Mouse (Mus musculus): ENCODE data around the gene Ppil2. TPM values are rescaled to one million over a fixed set of nuclear protein-coding genes. Genes with fewer than 3 reads are reported as not detected.

Ppil2 gene
- polyA plus RNA-seq, 1 experiment from 2014 or later, result 104 TPM

MicroRNAs within 50 kb of the gene (microRNA counts, 519-probe panel; counts per million panel counts)
- 6,454 counts per million, percentile 84 among the panel's probes with 10 or more counts for microRNA mmu-miR-130b
- 2,524 counts per million, percentile 8 among the panel's probes with 10 or more counts for microRNA mmu-miR-301b

Small RNA genes within 50 kb of the gene (microRNA-seq; reads per million reads assigned to microRNA genes)
- gene Mir130b (ENCODE audit: borderline number of aligned reads) (5,585 reads per million, percentile 94 among the genes with 10 or more reads in this experiment), gene Mir301b (ENCODE audit: borderline number of aligned reads) (74.9 reads per million, percentile 61 among the genes with 10 or more reads in this experiment)

Other genes starting within 250 kb of the Ppil2 start
- gene Igll1, start 247.3 kb downstream of the Ppil2 start, polyA plus RNA-seq (2014; fragmentation: Nextera tagmentation; extraction: Ambion mirVana), result not detected in 2 replicates
- gene Top3b, start 240.5 kb downstream of the Ppil2 start, polyA plus RNA-seq (2014; fragmentation: Nextera tagmentation; extraction: Ambion mirVana), result 36.7 and 45.0 TPM in 2 replicates
- 1.4 and 1.6 TPM in 2 replicates for gene Vpreb1, start 240.4 kb downstream of the Ppil2 start, polyA plus RNA-seq (2014; fragmentation: Nextera tagmentation; extraction: Ambion mirVana)
- gene Ppm1f, start 214.8 kb downstream of the Ppil2 start, polyA plus RNA-seq (2014; fragmentation: Nextera tagmentation; extraction: Ambion mirVana), result 14.6 and 25.5 TPM in 2 replicates
- gene Mapk1, start 127.9 kb downstream of the Ppil2 start, polyA plus RNA-seq (2014; fragmentation: Nextera tagmentation; extraction: Ambion mirVana), result 146 and 165 TPM in 2 replicates
- 20.1 and 20.4 TPM in 2 replicates for gene Ypel1, start 41.6 kb downstream of the Ppil2 start, polyA plus RNA-seq (2014; fragmentation: Nextera tagmentation; extraction: Ambion mirVana)
- 37.0 and 41.5 TPM in 2 replicates for gene 2610318N02Rik, start 13.9 kb upstream of the Ppil2 start, polyA plus RNA-seq (2014; fragmentation: Nextera tagmentation; extraction: Ambion mirVana)
- 61.9 and 63.6 TPM in 2 replicates for gene Sdf2l1, start 21.1 kb upstream of the Ppil2 start, polyA plus RNA-seq (2014; fragmentation: Nextera tagmentation; extraction: Ambion mirVana)
- 4.6 and 5.8 TPM in 2 replicates for gene Ydjc, start 33.4 kb upstream of the Ppil2 start, polyA plus RNA-seq (2014; fragmentation: Nextera tagmentation; extraction: Ambion mirVana)
- 0.07 TPM in 1 of 2 replicates, not detected in the other for gene Ccdc116, start 36.0 kb upstream of the Ppil2 start, polyA plus RNA-seq (2014; fragmentation: Nextera tagmentation; extraction: Ambion mirVana)
- gene Ube2l3, start 91.4 kb upstream of the Ppil2 start, polyA plus RNA-seq (2014; fragmentation: Nextera tagmentation; extraction: Ambion mirVana), result 313 and 328 TPM in 2 replicates
- 0.04 and 0.34 TPM in 2 replicates for gene Rimbp3, start 97.3 kb upstream of the Ppil2 start, polyA plus RNA-seq (2014; fragmentation: Nextera tagmentation; extraction: Ambion mirVana)
- gene Hic2, start 122.3 kb upstream of the Ppil2 start, polyA plus RNA-seq (2014; fragmentation: Nextera tagmentation; extraction: Ambion mirVana), result 4.5 and 4.8 TPM in 2 replicates
- 4.9 and 7.1 TPM in 2 replicates for gene Tmem191c, start 164.8 kb upstream of the Ppil2 start, polyA plus RNA-seq (2014; fragmentation: Nextera tagmentation; extraction: Ambion mirVana)
- gene Serpind1, start 220.1 kb upstream of the Ppil2 start, polyA plus RNA-seq (2014; fragmentation: Nextera tagmentation; extraction: Ambion mirVana), result 0.61 and 2.5 TPM in 2 replicates